Mouse (Mus musculus): ENCODE results near the gene Tgds.
"Not testable (repeated sequence)": the region's sequence is repeated elsewhere in the genome, so short reads cannot be mapped to it uniquely, and the experiment has no call there.

Tgds gene

DNA sequence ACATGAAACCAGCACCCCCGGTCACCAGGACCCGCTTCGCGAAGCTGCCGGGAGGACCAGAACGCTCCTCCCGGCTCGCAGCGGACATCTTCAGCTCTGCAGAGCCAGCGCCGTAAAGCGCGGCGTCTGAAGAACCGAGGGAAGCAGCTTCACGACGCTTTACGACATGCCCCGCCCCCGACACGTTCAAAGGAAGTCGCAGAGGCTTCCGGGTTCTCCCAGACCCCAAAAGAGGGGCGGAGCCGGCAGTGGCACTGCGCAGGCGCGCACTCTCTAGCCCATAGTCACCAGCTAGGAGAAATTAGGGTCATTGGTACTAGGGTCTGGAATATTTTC, at the start of gene Tgds:
Gene Tgds (minus strand): TSS at position 114 of the 336 bp plus-strand sequence.
- peak; percentile 99 for DNase-seq

DNA sequence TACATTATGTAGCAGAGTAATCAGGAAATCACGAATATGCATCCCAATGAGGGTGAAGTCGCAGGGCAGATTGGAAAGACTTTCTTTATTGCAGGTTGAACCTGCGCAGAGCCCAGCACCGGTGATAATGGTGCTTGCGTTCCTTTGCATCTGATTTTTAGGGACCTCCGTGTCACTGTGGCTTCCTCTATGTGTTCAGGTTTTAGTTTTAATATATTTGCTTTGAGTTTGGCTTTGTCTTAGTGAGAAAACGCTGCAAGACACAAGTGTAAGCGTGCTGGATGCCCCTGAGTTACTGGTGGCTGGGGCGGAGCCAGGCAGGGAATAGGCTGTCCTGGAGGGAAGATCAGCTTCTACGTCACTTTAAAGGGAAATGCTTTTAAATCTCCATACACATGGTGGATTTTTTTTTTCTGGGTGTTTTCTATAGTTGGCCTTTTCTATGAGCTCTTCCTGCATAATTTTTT, 48.2 kb upstream of the Tgds start:
- DNase-seq: no peak

DNA sequence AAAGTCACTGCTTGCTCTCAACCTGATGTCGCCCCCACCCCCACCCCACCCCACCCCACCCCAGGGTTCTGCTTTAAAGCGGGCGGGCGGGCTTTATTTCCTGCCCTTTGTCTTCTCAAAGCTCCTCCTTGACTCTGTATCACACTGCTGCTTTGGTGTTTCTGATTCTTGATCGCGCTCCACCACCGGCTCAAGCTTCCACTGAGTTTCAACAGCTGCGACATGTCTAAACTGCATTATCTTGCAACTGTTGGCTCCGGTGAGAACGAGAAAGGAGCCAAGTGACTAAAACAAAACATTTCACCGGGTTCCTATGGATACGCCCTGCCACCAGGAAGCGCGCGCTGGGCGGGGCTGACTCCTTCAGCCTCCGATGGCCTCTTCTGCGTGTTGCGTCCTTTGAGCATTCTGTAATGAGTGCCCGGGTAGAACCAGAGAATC, 47.6 kb upstream of the Tgds start:
- DNase-seq: peak; percentile 70

DNA sequence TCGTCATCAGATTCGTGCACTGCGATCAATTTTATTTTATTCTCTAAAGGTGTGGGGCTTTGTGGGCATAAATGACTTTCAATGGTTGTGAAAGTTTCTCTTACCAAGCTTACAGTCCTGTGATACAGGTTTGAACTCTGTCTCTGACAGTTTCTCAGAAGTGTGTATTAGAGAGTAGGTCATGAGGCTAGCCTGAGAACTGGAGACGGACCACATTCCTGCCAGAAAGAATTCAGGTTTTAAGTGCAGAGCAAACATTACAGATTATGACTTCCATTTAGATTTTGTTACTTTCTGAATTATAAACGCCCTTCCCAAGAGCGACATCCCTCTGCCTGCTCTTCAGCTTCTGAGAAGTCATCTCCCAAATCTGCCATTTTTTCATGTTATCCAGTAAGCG, 47.1 kb upstream of the Tgds start:
- no peak for DNase-seq

DNA sequence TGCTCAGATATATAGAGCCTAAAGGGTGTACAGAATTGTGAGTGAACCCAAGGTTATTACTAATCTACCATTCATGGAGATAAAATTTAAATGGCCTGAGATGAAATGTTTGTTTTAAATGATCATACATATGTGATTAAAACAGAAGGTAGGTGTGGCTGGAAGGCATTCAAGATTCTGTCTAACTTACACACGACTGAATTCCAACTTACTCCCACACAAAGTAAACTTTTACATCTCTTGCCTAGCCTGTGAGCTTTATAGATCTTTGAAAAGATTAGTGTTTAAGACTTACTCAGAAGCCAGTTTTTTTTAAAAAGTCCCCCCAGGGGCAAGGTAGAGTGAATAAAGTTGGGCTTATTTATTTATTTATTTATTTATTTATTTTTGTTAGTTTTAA, 46.7 kb upstream of the Tgds start:
- DNase-seq: no peak

DNA sequence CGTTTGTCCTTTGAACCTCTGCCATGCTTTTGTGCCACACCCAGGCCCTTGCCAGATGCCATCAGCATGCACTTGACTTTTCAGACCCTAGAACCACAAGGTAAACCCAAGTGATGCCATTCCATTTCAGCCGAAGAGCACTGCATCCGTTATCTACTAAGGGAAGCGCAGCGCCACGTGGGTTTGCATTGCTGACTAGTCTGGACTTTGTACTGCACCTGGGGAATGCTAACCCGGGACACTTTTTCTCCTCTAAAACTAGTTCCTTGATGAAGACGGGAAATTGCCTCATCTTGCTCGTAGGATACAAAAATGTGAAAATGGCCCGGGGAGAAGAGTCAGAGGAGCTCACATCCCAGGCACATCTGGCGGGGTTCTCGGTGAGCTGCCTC, 43.1 kb upstream of the Tgds start:
- no peak for DNase-seq

DNA sequence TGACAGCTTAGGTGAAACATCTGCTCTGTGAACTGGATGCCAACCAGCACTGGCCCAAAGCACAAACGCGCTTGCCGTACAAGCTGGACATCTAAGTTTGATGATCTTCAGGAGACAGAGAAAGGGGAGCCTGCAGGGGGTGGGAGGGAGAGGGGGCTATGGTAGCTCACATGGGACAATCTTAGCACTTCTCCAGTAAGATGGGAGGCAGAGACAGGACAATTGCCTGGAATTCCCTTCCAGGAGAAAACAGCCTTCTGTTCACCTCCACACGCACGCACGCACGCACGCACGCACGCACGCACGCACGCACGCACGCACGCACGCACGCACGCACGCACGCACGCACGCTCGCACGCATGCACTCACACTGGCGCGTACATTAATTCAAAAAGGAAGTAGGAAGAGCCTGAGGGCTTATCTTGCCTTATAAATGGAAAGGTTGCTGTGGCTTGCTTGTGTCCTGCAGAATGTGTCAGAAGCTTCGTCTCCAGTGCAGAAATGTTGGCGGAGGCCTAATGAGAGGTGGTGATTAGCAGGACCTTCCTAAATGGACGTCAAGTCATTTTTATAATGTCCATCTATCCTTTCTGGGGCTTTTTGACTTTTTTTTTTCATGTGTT, 42.6 kb upstream of the Tgds start:
- no peak for DNase-seq

DNA sequence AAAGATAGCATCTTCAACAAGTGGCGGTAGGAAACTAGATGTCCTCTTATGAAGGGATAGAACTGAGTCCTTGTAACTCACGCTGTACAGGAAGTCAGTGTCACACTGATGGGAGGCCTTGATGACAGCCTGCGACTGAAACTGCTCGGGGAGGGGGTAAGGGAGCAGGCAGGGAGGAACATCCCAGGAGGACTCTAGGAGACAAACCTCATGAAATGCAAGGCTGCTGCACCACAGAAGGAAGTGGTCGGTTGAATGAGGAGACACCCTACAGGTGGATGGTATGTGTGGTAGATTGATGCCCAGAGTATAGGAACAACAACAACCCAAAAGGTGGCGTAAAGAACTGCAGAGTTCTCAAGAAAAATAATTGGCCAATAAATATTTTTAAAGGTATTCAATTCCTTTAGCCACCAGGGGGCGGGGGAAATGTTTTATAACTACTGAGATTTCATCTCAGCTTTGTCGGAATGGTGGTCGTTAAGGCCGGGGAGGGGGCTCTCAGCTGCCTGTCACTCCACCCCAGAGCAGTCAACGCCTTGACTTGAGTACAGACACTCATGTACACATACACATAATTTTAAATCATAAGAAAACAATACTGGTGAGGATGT, 41.1 kb upstream of the Tgds start:
- DNase-seq: peak; percentile 32

DNA sequence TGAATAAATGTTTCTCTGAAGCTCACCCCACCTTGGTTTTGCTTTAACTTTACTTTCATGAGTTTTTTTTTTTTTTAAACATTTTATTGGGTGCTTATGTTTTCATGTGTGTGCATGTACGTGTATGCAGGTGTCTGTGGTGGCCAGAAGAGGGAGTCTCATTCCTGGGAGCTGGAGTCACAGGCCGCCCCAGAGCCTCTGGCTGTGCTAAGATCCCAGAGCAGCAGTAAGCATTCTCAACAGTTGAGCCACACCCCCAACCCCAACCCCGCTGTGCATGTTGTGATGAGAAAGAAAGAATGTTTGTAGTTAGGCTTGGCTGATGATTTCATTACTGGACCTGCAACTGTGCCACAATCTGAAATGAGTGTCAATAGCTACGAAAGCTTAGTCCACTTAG, 36.2 kb upstream of the Tgds start:
- no peak for DNase-seq

DNA sequence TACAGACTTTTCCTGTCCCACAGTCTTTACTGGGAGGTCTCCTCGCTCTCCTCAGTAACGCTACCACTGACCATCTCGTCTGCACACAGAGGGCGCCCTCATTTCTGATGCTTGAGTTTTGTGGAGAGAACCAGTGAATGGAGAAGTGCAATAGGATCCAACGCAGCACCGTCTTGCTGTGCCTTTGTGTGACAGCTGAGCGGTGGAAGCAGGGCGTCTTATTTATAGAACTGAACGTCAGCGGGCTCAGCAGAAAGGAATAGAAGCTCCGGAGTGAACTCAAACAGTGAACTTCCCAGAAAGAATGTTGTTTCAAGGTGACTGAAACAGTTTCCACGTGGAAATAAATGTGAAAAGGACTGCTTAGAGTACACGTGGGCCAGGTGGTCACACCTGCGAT, 30.1 kb upstream of the Tgds start:
- DNase-seq: no peak

DNA sequence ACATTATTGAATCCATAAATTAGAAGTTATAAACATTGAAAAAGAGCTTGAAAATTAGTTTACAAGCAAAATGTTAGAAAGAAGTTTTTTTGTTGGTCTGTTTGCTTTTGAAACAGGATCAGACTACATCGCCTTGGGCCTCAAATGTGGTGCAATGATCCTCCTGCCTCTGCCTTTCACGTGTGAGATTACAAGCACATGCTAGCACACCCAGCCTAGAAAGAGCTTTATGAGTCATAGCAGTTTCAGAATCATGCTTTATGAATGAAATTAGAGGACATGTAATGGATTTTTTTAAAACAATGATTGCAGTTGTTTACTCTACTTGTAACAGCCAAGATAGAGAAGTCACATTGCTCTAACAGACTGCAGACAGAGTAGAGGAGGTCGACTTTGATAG, 29.2 kb upstream of the Tgds start:
- no peak for DNase-seq

DNA sequence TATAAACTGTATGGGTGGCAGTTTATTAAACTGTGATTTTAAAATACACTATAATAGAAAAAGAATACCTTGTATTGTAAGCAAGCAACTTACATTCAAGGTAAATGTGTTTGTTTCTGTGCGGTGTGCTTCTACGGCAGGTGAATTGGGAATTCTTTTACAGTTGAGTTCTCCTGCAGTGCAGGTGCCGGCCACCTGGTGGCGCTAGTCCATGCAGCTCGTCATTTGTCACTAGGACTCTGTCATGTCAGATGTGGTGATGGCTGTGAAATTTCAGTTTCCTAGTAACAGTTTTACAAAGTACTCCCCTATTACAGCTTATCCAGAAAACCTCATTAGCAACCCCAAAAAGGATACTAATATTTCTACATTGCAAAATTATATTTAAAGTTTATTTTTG, 24.6 kb upstream of the Tgds start:
- DNase-seq: peak; percentile 77

DNA sequence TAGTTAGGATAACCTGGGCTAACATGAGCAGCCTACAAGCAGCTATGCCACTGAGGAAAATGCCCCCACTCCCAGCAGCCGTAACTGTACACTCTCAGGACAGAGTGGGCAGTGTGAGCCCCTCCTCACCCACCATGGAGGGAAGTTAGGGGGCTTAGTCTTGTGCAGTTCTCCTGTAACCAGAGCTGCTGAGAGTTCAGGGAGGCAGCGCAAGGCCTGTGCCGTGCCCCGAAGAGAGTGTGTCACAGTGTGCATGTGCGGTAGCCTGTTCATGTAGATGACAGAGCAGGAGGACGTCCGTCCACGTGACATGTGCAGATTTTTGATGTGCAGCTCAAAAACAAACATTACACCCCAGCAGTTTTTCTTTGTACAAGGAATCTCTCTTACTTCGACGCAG, 24.2 kb upstream of the Tgds start:
- DNase-seq: no peak

DNA sequence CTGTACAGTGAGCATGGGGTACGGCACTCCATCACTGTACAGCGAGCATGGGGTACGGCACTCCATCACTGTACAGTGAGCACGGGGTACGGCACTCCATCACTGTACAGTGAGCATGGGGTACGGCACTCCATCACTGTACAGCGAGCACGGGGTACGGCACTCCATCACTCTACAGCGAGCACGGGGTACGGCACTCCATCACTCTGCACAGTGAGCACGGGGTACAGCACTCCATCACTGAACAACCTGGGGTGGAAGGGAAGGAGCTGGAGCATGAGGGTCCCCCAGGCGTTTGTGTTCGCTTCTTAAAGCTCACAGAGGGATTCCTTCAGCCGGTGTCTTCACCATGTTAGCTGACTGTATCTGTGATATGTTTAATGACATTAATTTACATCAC, 23.5 kb upstream of the Tgds start:
- DNase-seq: not testable (repeated sequence)

DNA sequence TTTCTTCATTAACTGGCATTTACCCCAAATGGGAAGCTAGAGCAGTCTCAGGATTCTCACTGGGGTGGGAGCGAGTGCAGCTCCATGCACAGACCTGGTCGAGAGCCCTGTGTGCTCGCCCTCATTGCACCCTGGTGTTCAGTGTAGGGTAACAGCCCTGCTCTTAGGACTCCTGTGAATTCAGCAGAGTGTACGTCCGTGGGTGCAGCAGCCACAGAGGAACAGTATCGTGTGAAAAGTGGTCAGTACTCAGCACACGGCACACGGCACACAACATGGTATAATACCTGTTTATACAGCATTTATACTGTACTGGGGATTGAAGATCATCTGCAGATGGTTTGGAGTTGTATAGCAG, 19.7 kb upstream of the Tgds start:
- no peak for DNase-seq

DNA sequence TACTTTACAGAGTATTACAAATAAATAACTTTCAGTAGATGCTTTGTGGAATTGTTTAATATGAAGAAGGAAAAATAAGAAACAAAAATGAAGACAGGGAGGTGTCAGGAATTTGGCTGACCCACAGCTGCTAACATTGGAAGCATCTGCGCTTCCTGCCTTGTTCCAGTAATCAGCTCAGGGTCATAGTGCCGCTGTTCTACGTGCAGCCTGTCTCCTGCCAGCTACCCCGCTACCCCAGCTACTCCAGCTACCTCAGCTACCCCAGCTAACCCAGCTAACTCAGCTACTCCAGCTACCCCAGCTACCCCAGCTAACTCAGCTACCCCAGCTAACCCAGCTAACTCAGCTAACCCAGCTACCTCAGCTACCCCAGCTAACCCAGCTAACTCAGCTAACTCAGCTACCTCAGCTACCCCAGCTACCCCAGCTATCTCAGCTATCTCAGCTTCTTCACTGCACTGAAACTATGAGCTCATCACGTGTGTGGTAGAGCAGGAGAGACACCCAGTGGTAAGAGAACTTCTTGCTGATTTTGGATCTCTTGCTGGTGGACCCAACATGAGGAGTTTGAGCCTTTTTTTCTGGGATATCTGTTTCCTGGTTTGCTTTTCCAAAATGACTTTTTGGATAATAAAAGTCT, 19.2 kb upstream of the Tgds start:
- no peak for DNase-seq

DNA sequence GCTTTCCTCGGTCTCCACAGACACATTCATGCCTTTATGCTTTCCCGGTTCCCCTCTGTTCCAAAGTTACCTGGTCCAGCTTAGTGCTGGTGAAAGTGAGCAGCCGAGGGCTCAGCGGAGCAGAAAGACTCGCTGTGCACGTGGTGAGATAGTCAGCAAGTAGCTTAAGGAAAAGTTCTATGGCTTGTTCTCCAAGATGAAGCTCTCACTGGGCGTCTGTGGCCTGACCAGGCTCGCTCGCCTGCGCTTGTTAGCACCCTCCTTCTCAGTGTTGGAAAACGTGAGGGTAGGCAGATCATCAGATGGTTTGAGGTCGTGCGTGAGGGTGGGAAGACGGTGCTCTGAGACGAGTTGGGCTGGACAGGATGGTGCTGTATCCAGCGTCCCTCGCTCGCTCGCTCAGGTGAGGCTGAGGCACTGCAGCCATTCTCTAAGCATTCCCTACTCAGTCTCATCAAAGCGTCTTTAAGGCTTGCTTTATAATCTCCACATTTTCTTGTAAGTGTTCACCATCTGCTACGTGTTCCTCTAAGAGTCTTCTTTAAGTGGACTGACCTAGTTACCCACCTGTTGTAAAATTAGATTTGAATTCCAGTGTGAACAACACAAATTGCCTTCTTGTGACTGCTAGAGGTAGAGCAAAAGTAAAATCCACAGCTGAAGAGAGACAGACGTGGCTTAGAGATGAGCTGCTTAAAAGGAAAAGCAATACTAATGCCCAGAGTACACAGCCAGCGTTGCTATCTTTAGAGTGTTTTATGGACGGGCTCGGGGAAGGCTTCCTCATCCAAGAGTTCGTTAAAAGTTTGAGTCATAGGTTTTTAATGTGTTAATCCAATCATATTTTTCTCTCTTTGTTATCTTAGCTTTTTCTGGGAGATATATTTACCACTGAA, 18.3 kb upstream of the Tgds start:
- no peak for DNase-seq

DNA sequence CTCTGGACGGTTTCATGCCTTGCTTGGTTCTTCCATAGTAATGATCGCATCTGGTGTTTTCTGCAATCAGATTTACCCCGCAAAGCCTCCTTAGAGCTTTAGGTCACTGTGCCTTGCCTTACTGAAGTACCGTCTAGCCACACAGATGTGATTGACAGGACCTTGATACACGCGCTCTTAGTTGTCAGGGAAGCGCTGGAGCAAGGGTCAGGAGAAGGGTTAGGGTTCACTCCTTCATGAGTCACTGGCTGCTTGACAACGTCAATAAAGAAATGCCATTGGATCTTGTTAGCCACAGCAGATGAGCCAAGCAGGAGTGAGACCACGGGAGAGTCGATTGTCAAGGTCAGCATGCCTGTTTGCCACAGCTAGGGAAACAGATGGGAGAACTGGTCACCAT, 16.0 kb upstream of the Tgds start:
- DNase-seq: no peak

DNA sequence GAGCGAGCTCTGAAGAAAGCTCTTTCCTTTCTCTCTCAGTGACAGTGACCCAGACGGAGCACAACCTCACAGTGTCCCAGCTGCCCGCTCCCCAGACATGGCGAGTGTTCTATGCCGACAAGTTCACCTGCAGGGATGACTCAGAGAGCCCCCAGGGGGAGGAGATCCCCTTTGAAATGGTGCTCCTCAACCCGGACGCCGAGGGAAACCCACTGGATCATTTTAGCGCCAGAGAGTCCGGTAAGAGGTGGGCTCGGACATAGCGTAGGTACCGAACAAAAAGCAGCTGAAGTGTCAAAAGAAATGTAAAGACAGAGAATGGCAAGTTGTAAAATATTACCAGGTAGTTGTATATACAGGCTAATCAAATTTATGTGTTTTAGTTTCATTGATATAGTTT, 15.5 kb upstream of the Tgds start:
- DNase-seq: no peak

DNA sequence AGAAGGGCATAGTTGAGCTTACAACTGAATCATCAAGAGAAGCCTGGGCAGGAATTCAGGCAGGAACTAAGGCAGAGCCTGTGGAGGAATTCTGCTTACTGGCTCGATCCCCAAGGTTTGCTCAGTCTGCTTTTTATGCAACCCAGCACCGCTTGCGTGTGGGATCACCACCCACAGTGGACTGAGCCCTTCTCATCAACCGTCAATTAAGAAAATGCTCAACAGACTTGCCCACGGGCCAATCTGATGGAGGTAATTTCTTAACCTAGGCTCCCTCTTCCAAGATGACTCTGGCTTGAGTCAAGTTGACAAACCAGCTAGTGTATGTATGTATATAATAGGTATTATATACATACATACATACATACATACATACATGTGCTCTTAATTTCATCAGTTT, 9.7 kb upstream of the Tgds start:
- no peak for DNase-seq

DNA sequence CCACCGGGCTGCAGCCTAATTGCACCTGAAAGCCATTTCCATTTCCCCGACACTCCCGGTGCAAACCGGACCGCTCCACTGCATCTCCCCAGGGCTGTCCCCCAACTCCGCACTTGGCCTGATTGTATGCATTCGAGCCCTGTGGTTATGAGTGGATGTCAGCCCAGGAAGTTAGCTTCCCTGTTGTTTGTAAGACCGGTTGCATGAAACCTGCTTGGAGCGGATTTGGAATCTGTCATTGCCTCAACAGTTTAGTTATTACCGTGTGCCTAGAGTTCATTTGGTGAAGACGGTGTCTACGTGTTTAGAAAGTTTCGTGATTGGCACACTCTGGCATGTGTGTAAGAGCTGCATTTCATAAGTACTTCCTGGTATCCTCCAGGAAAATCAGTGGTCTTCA, 4.9 kb upstream of the Tgds start:
- DNase-seq: no peak

DNA sequence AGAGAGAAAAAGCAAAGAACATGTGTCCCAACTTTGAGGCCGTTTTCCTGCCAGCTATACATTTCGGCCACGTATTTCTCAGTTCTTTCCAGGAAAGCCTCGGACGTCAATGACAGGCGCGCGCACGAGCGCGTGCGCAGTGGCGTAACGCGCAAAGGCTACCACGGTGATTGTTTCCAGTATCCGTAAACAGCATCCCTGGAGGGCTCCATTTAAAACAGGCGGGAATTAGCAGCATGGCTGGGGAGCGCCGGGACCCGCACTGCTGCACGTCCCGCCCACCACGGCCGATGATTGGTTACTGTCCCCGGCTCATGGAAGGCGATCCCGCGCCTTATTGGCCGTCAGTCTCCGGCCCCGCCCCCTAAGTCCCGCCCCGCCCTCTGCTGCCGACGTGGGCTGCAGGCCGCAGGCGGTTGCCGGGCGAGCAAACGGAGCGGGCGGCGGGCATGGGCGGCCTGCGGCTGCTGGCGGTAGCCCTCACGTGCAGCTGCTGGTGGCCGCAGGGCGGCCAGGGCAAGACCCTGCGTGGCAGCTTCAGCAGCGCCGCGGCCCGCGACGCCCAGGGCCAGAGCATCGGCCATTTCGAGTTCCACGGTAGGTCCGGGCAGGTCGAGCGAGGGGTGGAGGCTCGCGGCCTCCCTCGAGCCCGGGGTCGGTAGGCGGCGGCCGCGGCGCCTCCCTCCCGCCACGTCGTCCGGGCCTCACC, 4.3 kb upstream of the Tgds start, which contains the start of gene Gpr180:
Gene Gpr180 (plus strand): TSS at position 415 of the 709 bp plus-strand sequence.
- DNase-seq: peak; percentile 95
